In genomic region chr2:45675776-45676175, GRCm38 (mm10) we compare ENCODE assay signal across 34 mouse cellular contexts.
"Had no signal": no experiment of that assay in that cellular context is flagged by ENCODE, and none has a peak within 500 bp of the region (broad histone marks: within the 10 kb centered on the region; RNA-seq: fewer than 3 reads in every experiment).

No protein-coding gene starts in this region.

- H3K27ac ChIP-seq: heart, embryonic 10.5 days; heart, embryonic 13.5 days; heart, embryonic 15.5 days; hindbrain, embryonic 10.5 days; hindbrain, embryonic 12.5 days; hindbrain, embryonic 13.5 days; hindbrain, embryonic 14.5 days; hindbrain, embryonic 15.5 days; hindbrain, postnatal 0 days; intestine, embryonic 15.5 days; kidney, embryonic 15.5 days; kidney, postnatal 0 days; layer of hippocampus, adult 2 months had no signal

- ATAC-seq: hindbrain, embryonic 16.5 days; hindbrain, postnatal 0 days; inflammation-experienced regulatory T-cells, adult 6 months; intestine, embryonic 15.5 days; intestine, embryonic 16.5 days; intestine, postnatal 0 days had no signal

- H3K9me3 ChIP-seq: heart, embryonic 10.5 days; heart, embryonic 12.5 days; heart, embryonic 13.5 days; heart, embryonic 15.5 days; hindbrain, embryonic 10.5 days; hindbrain, embryonic 12.5 days; hindbrain, embryonic 13.5 days; hindbrain, embryonic 15.5 days; intestine, embryonic 15.5 days; kidney, embryonic 15.5 days had no signal

- H3K4me2 ChIP-seq: heart, embryonic 11.5 days; heart, embryonic 12.5 days; heart, embryonic 13.5 days; heart, embryonic 15.5 days; hindbrain, embryonic 12.5 days; hindbrain, embryonic 13.5 days; hindbrain, embryonic 14.5 days; hindbrain, embryonic 15.5 days; intestine, embryonic 15.5 days; kidney, embryonic 15.5 days had no signal

- H3K27me3 ChIP-seq: heart, embryonic 12.5 days; heart, embryonic 13.5 days; heart, embryonic 15.5 days; hindbrain, embryonic 12.5 days; hindbrain, embryonic 13.5 days; hindbrain, embryonic 15.5 days; intestine, embryonic 15.5 days; kidney, embryonic 15.5 days had no signal

- H3K9ac ChIP-seq: heart, embryonic 12.5 days; heart, embryonic 13.5 days; heart, embryonic 15.5 days; hindbrain, embryonic 12.5 days; hindbrain, embryonic 13.5 days; hindbrain, embryonic 14.5 days; hindbrain, embryonic 15.5 days; intestine, embryonic 15.5 days; kidney, embryonic 15.5 days had no signal

- H3K4me3 ChIP-seq: heart, embryonic 10.5 days; heart, embryonic 12.5 days; heart, embryonic 13.5 days; heart, embryonic 15.5 days; hindbrain, embryonic 10.5 days; hindbrain, embryonic 12.5 days; hindbrain, embryonic 13.5 days; hindbrain, embryonic 15.5 days; intestine, embryonic 15.5 days; kidney, embryonic 15.5 days; layer of hippocampus, adult 2 months had no signal

- DNase-seq: heart, postnatal 10 days; heart, postnatal 14 days; heart, postnatal 36 days; heart, postnatal 4 days; kidney, adult 11 months; kidney, adult 18-20 months; kidney, adult 8-10 months; kidney, adult 9 months; kidney, postnatal 10 days; kidney, postnatal 14 days; kidney, postnatal 25 days; kidney, postnatal 36 days; kidney, postnatal 4 days; layer of hippocampus, adult 9-11 months; layer of hippocampus, postnatal 36 days had no signal

- H3K4me1 ChIP-seq: heart, embryonic 10.5 days; heart, embryonic 12.5 days; heart, embryonic 13.5 days; heart, embryonic 15.5 days; hindbrain, embryonic 10.5 days; hindbrain, embryonic 12.5 days; hindbrain, embryonic 13.5 days; hindbrain, embryonic 15.5 days; intestine, embryonic 15.5 days had no signal

- H3K36me3 ChIP-seq: heart, embryonic 10.5 days; heart, embryonic 12.5 days; heart, embryonic 13.5 days; heart, embryonic 15.5 days; hindbrain, embryonic 10.5 days; hindbrain, embryonic 12.5 days; hindbrain, embryonic 13.5 days; hindbrain, embryonic 15.5 days; intestine, embryonic 15.5 days; kidney, embryonic 15.5 days had no signal
